Mouse (Mus musculus): ENCODE measurements around the gene Mif.

- TF ChIP-seq CTCF (IDR thresholded peaks at IDR 0.05; ENCODE audit: low read depth) (no peak), EP300 (IDR thresholded peaks at IDR 0.05; ENCODE audit: low read depth) (no peak)
Observed at GRCm38 (mm10) chr10:75848382-75848781, 11.7 kb downstream of the Mif start.
